Mouse (Mus musculus): ENCODE data around the gene Dmrt1. TPM values are rescaled to one million over a fixed set of nuclear protein-coding genes. Genes with fewer than 3 reads are reported as not detected.

The Dmrt1 gene
- polyA plus RNA-seq, 1 experiment from 2014 or later: not detected

GRCm38 (mm10) chr19:25607461-25608205 lies 102.2 kb downstream of the Dmrt1 start:
- Histone ChIP-seq H3K79me2 (ENCODE audit: inconsistent target) (no peaks in the 10 kb centered on the region), H3K4me3 (ENCODE audit: inconsistent target) (no peak overlapping the region), H3K27ac (no peak overlapping the region), H3K36me3 (ENCODE audit: inconsistent target) (no peaks in the 10 kb centered on the region)
- WGBS (ENCODE audit: missing documents): 4% methylated on average over 21 of the region's 21 CpGs

GRCm38 (mm10) chr19:25608206-25608580 lies 102.8 kb downstream of the Dmrt1 start:
- no peak overlapping the region for H3K27ac ChIP-seq
- H3K79me2 ChIP-seq (ENCODE audit: inconsistent target): no peaks in the 10 kb centered on the region
- no peak overlapping the region for H3K4me3 ChIP-seq (ENCODE audit: inconsistent target)
- 12% methylated on average over 7 of the region's 7 CpGs for WGBS (ENCODE audit: missing documents)
- H3K36me3 ChIP-seq (ENCODE audit: inconsistent target): no peaks in the 10 kb centered on the region

- 6% methylated on average over 33 of the region's 33 CpGs for WGBS (ENCODE audit: missing documents)
- Histone ChIP-seq H3K79me2 (ENCODE audit: inconsistent target) (no peaks in the 10 kb centered on the region), H3K36me3 (ENCODE audit: inconsistent target) (no peaks in the 10 kb centered on the region), H3K27ac (no peak overlapping the region), H3K4me3 (ENCODE audit: inconsistent target) (no peak overlapping the region)
Observed at GRCm38 (mm10) chr19:25608961-25609850, 103.8 kb downstream of the Dmrt1 start.

- H3K36me3 ChIP-seq (ENCODE audit: inconsistent target): no peaks in the 10 kb centered on the region
- WGBS (ENCODE audit: missing documents): 3% methylated on average over 20 of the region's 29 CpGs
- H3K79me2 ChIP-seq (ENCODE audit: inconsistent target): no peaks in the 10 kb centered on the region
- H3K4me3 ChIP-seq (ENCODE audit: inconsistent target): no peak within 1 kb of the TSS
- no peak within 1 kb of the TSS for H3K27ac ChIP-seq
Observed at GRCm38 (mm10) chr19:25610015-25610410, 104.6 kb downstream of the Dmrt1 start, which contains the start of gene Dmrt3. TSS of gene Dmrt3 (plus strand) at chr19:25610301.

GRCm38 (mm10) chr19:25610411-25611111 lies 105.1 kb downstream of the Dmrt1 start:
- Histone ChIP-seq H3K79me2 (ENCODE audit: inconsistent target) (no peaks in the 10 kb centered on the region), H3K36me3 (ENCODE audit: inconsistent target) (no peaks in the 10 kb centered on the region), H3K27ac (no peak overlapping the region), H3K4me3 (ENCODE audit: inconsistent target) (no peak overlapping the region)
- 1% methylated on average over 69 of the region's 71 CpGs for WGBS (ENCODE audit: missing documents)

- Histone ChIP-seq H3K4me3 (ENCODE audit: inconsistent target) (no peak overlapping the region), H3K79me2 (ENCODE audit: inconsistent target) (no peaks in the 10 kb centered on the region), H3K36me3 (ENCODE audit: inconsistent target) (no peaks in the 10 kb centered on the region), H3K27ac (no peak overlapping the region)
- WGBS (ENCODE audit: missing documents): 3% methylated on average over 42 of the region's 42 CpGs
Observed at GRCm38 (mm10) chr19:25611116-25611515, 105.7 kb downstream of the Dmrt1 start.

GRCm38 (mm10) chr19:25611876-25612805 lies 106.7 kb downstream of the Dmrt1 start:
- whole genome bisulfite sequencing (ENCODE audit: missing documents): 5% methylated on average over 16 of the region's 16 CpGs
- H3K27ac ChIP-seq: no peak overlapping the region
- H3K79me2 ChIP-seq (ENCODE audit: inconsistent target): no peaks in the 10 kb centered on the region
- H3K4me3 ChIP-seq (ENCODE audit: inconsistent target): no peak overlapping the region
- H3K36me3 ChIP-seq (ENCODE audit: inconsistent target): no peaks in the 10 kb centered on the region

- no peaks in the 10 kb centered on the region for H3K36me3 ChIP-seq (ENCODE audit: inconsistent target)
- 14% methylated on average over 5 of the region's 6 CpGs for WGBS (ENCODE audit: missing documents)
- H3K4me3 ChIP-seq (ENCODE audit: inconsistent target): no peak overlapping the region
- no peak overlapping the region for H3K27ac ChIP-seq
- H3K79me2 ChIP-seq (ENCODE audit: inconsistent target): no peaks in the 10 kb centered on the region
Observed at GRCm38 (mm10) chr19:25612806-25613295, 107.4 kb downstream of the Dmrt1 start.

- H3K36me3 ChIP-seq (ENCODE audit: inconsistent target): no peaks in the 10 kb centered on the region
- WGBS (ENCODE audit: missing documents): 19% methylated on average over 13 of the region's 13 CpGs
- H3K79me2 ChIP-seq (ENCODE audit: inconsistent target): no peaks in the 10 kb centered on the region
- H3K4me3 ChIP-seq (ENCODE audit: inconsistent target): no peak overlapping the region
- H3K27ac ChIP-seq: no peak overlapping the region
Observed at GRCm38 (mm10) chr19:25613476-25614300, 108.3 kb downstream of the Dmrt1 start.

GRCm38 (mm10) chr19:25615889-25616288 lies 110.5 kb downstream of the Dmrt1 start:
- no peak overlapping the region for H3K27ac ChIP-seq
- H3K36me3 ChIP-seq (ENCODE audit: inconsistent target): no peaks in the 10 kb centered on the region
- no peaks in the 10 kb centered on the region for H3K79me2 ChIP-seq (ENCODE audit: inconsistent target)
- WGBS (ENCODE audit: missing documents): 24% methylated on average over 6 of the region's 6 CpGs
- no peak overlapping the region for H3K4me3 ChIP-seq (ENCODE audit: inconsistent target)

- H3K36me3 ChIP-seq (ENCODE audit: inconsistent target): no peaks in the 10 kb centered on the region
- H3K27ac ChIP-seq: no peak overlapping the region
- H3K79me2 ChIP-seq (ENCODE audit: inconsistent target): no peaks in the 10 kb centered on the region
- H3K4me3 ChIP-seq (ENCODE audit: inconsistent target): no peak overlapping the region
- 26% methylated on average over 54 of the region's 54 CpGs for WGBS (ENCODE audit: missing documents)
Observed at GRCm38 (mm10) chr19:25622291-25623251, 117.2 kb downstream of the Dmrt1 start.

- no peak overlapping the region for H3K4me3 ChIP-seq (ENCODE audit: inconsistent target)
- 18% methylated on average over 9 of the region's 9 CpGs for WGBS (ENCODE audit: missing documents)
- no peak overlapping the region for H3K27ac ChIP-seq
- H3K36me3 ChIP-seq (ENCODE audit: inconsistent target): no peaks in the 10 kb centered on the region
- no peaks in the 10 kb centered on the region for H3K79me2 ChIP-seq (ENCODE audit: inconsistent target)
Observed at GRCm38 (mm10) chr19:25628490-25628889, 123.1 kb downstream of the Dmrt1 start.
